Mouse (Mus musculus) hindbrain, embryonic 16.5 days (tissue): ENCODE measurements around the gene Nelfb. TPM values are rescaled to one million over a fixed set of nuclear protein-coding genes. Genes with fewer than 3 reads are reported as not detected.

ENCODE experiments used
- polyA plus RNA-seq: library from polyadenylated mRNA; unstranded; fragments of >200 nt; fragmentation: Nextera tagmentation; extraction: Ambion mirVana; gene quantifications from 2 replicates; pipeline ENCODE4 v1.2.1, GENCODE M21; 2015

Gene Nelfb
- polyA plus RNA-seq, 1 experiment from 2014 or later: 105 TPM

Other genes with a start within 250 kb of the Nelfb start
- 36.5 and 39.0 TPM in 2 replicates for gene Dph7, start 249.1 kb downstream of the Nelfb start, polyA plus RNA-seq
- 159 and 182 TPM in 2 replicates for gene Mrpl41, start 236.4 kb downstream of the Nelfb start, polyA plus RNA-seq
- gene Pnpla7, start 235.5 kb downstream of the Nelfb start, polyA plus RNA-seq: 2.2 and 3.4 TPM in 2 replicates
- gene Nsmf, start 157.1 kb downstream of the Nelfb start, polyA plus RNA-seq: 173 and 174 TPM in 2 replicates
- gene Entpd8, start 131.2 kb downstream of the Nelfb start, polyA plus RNA-seq: not detected in 2 replicates
- gene Noxa1, start 116.3 kb downstream of the Nelfb start, polyA plus RNA-seq: not detected in 2 replicates
- 13.6 and 16.3 TPM in 2 replicates for gene Nrarp, start 30.7 kb downstream of the Nelfb start, polyA plus RNA-seq
- 2.1 and 2.3 TPM in 2 replicates for gene Tor4a, start 14.6 kb downstream of the Nelfb start, polyA plus RNA-seq
- gene Stpg3, start 3.1 kb upstream of the Nelfb start, polyA plus RNA-seq: not detected in 2 replicates
- gene Fam166a, start 7.3 kb upstream of the Nelfb start, polyA plus RNA-seq: 0.39 and 1.0 TPM in 2 replicates
- gene Tubb4b, start 13.2 kb upstream of the Nelfb start, polyA plus RNA-seq: 486 and 553 TPM in 2 replicates
- not detected in 2 replicates for gene Slc34a3, start 22.9 kb upstream of the Nelfb start, polyA plus RNA-seq
- not detected in 2 replicates for gene Rnf224, start 25.3 kb upstream of the Nelfb start, polyA plus RNA-seq
- 166 and 207 TPM in 2 replicates for gene Rnf208, start 30.8 kb upstream of the Nelfb start, polyA plus RNA-seq
- 0.24 TPM in 1 of 2 replicates, not detected in the other for gene Cysrt1, start 31.0 kb upstream of the Nelfb start, polyA plus RNA-seq
- 4.2 and 5.1 TPM in 2 replicates for gene AL732309.1, start 35.4 kb upstream of the Nelfb start, polyA plus RNA-seq
- gene Tmem203, start 44.0 kb upstream of the Nelfb start, polyA plus RNA-seq: 15.8 and 16.6 TPM in 2 replicates
- 20.3 TPM in 2 replicates for gene Tprn, start 51.1 kb upstream of the Nelfb start, polyA plus RNA-seq
- gene Ssna1, start 60.9 kb upstream of the Nelfb start, polyA plus RNA-seq: 181 and 183 TPM in 2 replicates
- 137 and 147 TPM in 2 replicates for gene Anapc2, start 61.0 kb upstream of the Nelfb start, polyA plus RNA-seq
- not detected in 2 replicates for gene Tmem210, start 76.7 kb upstream of the Nelfb start, polyA plus RNA-seq
- 0.12 and 0.13 TPM in 2 replicates for gene Lrrc26, start 78.4 kb upstream of the Nelfb start, polyA plus RNA-seq
- 56.9 and 65.8 TPM in 2 replicates for gene Grin1, start 107.7 kb upstream of the Nelfb start, polyA plus RNA-seq
- 41.6 and 48.3 TPM in 2 replicates for gene Man1b1, start 120.8 kb upstream of the Nelfb start, polyA plus RNA-seq
- gene Dpp7, start 144.9 kb upstream of the Nelfb start, polyA plus RNA-seq: 26.4 and 27.8 TPM in 2 replicates
- gene Uap1l1, start 154.2 kb upstream of the Nelfb start, polyA plus RNA-seq: 8.8 and 10.9 TPM in 2 replicates
- 15.7 and 17.2 TPM in 2 replicates for gene Sapcd2, start 160.8 kb upstream of the Nelfb start, polyA plus RNA-seq
- gene Entpd2, start 184.4 kb upstream of the Nelfb start, polyA plus RNA-seq: 6.7 and 7.4 TPM in 2 replicates
- 481 and 505 TPM in 2 replicates for gene Npdc1, start 187.9 kb upstream of the Nelfb start, polyA plus RNA-seq
- gene Fut7, start 211.8 kb upstream of the Nelfb start, polyA plus RNA-seq: 0.19 and 0.23 TPM in 2 replicates
- gene Abca2, start 217.2 kb upstream of the Nelfb start, polyA plus RNA-seq: 13.5 and 15.5 TPM in 2 replicates
- gene Clic3, start 245.3 kb upstream of the Nelfb start, polyA plus RNA-seq: 3.4 and 4.1 TPM in 2 replicates
- 117 and 134 TPM in 2 replicates for gene Paxx, start 249.6 kb upstream of the Nelfb start, polyA plus RNA-seq